Mouse (Mus musculus): ENCODE measurements at regions not wholly inside any gene's neighbourhood (a gene's known extent, or its start where the extent isn't known, plus 50 kb on each side); places are given as distances from the start of the nearest gene placed in this dataset.

- no peak for TF ChIP-seq POLR2A (IDR thresholded peaks at IDR 0.05; ENCODE audit: low read depth, low read length)
- TF ChIP-seq CTCF (IDR thresholded peaks at IDR 0.05; ENCODE audit: borderline replicate concordance, insufficient read depth, low read length): no peak
Measured at GRCm38 (mm10) chr5:80683431-80683830, 336.5 kb upstream of the Adgrl3 start.

Measured in embryonic fibroblast, embryonic 13.5 days (primary cell).